Mouse (Mus musculus) heart, embryonic 14.5 days (tissue): Measurements from ENCODE around the gene Ttll9. TPM values are rescaled to one million over a fixed set of nuclear protein-coding genes. Genes with fewer than 3 reads are reported as not detected.

ENCODE experiments used
- ATAC-seq: fragments of 200-750 bp; cut with Nextera tagmentation; 2 replicates; pipeline ENCODE4 v1.8.0; 2017; ENCODE audit warnings: low read depth, moderate TSS enrichment; ENCODE audit not compliant: insufficient number of reproducible peaks, insufficient read depth, low FRiP score
- H3K27ac ChIP-seq, 2 experiments: fragments of 200-500 bp in 1 of 2; fragments of 300-500 bp in 1 of 2; sonication (generic) in 1 of 2; replicated peaks in 1 of 2; 2 replicates each; pipeline ENCODE4 v1.5.1; 2012 to 2014; ENCODE audit warnings: low read depth in 2 of 2, low read length in 2 of 2, control low read depth in 1 of 2, mild to moderate bottlenecking in 1 of 2, mixed read lengths in 1 of 2; ENCODE audit not compliant: control insufficient read depth in 1 of 2, insufficient read depth in 1 of 2
- H3K27me3 ChIP-seq: fragments of 300-500 bp; sonication (generic); 2 replicates; pipeline ENCODE4 v1.6.1; 2014; ENCODE audit warnings: mild to moderate bottlenecking, low read length, control low read depth; ENCODE audit not compliant: control insufficient read depth, insufficient read depth
- H3K36me3 ChIP-seq: fragments of 300-500 bp; sonication (generic); 2 replicates; pipeline ENCODE4 v1.6.1; 2014; ENCODE audit warnings: mild to moderate bottlenecking, control low read depth, low read length, mixed read lengths; ENCODE audit not compliant: control insufficient read depth, insufficient read depth
- H3K4me1 ChIP-seq, 2 experiments: fragments of 200-500 bp in 1 of 2; fragments of 300-500 bp in 1 of 2; sonication (generic) in 1 of 2; 2 replicates each; pipeline ENCODE4 v1.6.1; 2012 to 2014; ENCODE audit warnings: low read length in 2 of 2, control low read depth in 1 of 2, mixed read lengths in 1 of 2; ENCODE audit not compliant: control insufficient read depth in 2 of 2, insufficient read depth in 2 of 2
- H3K4me2 ChIP-seq: fragments of 300-500 bp; sonication (generic); 2 replicates; pipeline ENCODE4 v1.6.1; 2014; ENCODE audit warnings: mild to moderate bottlenecking, low read length
- H3K4me3 ChIP-seq, 2 experiments: fragments of 200-500 bp in 1 of 2; fragments of 300-500 bp in 1 of 2; sonication (generic) in 1 of 2; 2 replicates each; pipeline ENCODE4 v1.5.1; 2012 to 2014; ENCODE audit warnings: low read length in 2 of 2, mild to moderate bottlenecking in 2 of 2, control low read depth in 1 of 2, low read depth in 1 of 2, moderate library complexity in 1 of 2; ENCODE audit not compliant: control insufficient read depth in 1 of 2, insufficient read depth in 1 of 2
- H3K9ac ChIP-seq: fragments of 300-500 bp; sonication (generic); 2 replicates; pipeline ENCODE4 v1.6.1; 2014; ENCODE audit warnings: mild to moderate bottlenecking, low read length
- H3K9me3 ChIP-seq: fragments of 300-500 bp; sonication (generic); 2 replicates; pipeline ENCODE4 v1.6.1; 2016; ENCODE audit warnings: low read length, control low read depth; ENCODE audit not compliant: control insufficient read depth
- WGBS: fragments of 180-500 bp; shearing (Covaris S2); extraction: QIAGEN DNeasy Blood & Tissue Kit; methylation state at CpG from one replicate; pipeline ENCODE4 v1.1.7; 2014; 5-methylcytosine and 5-hydroxymethylcytosine counted together
- polyA plus RNA-seq: library from polyadenylated mRNA; unstranded; fragments of >200 nt; fragmentation: Nextera tagmentation; extraction: Ambion mirVana; gene quantifications from 2 replicates; pipeline ENCODE4 v1.2.1, GENCODE M21; 2014

Gene Ttll9
- polyA plus RNA-seq, 1 experiment from 2014 or later, result 0.30 TPM

- H3K36me3 ChIP-seq, result no peaks in the 10 kb centered on the region
- H3K4me3 ChIP-seq, result no peak overlapping the region
- ATAC-seq, result no peak
- WGBS, result 46% methylated on average over 3 of the region's 3 CpGs
- H3K9me3 ChIP-seq, result no peaks in the 10 kb centered on the region
- H3K4me1 ChIP-seq, result no peaks in the 10 kb centered on the region; a peak in 1 of 4 replicates
- no peak overlapping the region for H3K27ac ChIP-seq
- no peaks in the 10 kb centered on the region for H3K27me3 ChIP-seq
- no peak overlapping the region for H3K9ac ChIP-seq
- no peak overlapping the region for H3K4me2 ChIP-seq
These were observed 81.6 kb downstream of the Ttll9 start for GRCm38 (mm10) chr2:153043886-153044285.

- H3K9ac ChIP-seq, result no peak overlapping the region
- H3K27me3 ChIP-seq, result peaks cover 3% of the 10 kb centered on the region
- WGBS, result 32% methylated on average over 8 of the region's 8 CpGs
- no peak overlapping the region for H3K4me3 ChIP-seq
- ATAC-seq, result no peak
- no peak overlapping the region for H3K27ac ChIP-seq
- H3K4me1 ChIP-seq, result no peaks in the 10 kb centered on the region; a peak in 1 of 4 replicates
- H3K4me2 ChIP-seq, result no peak overlapping the region
- no peaks in the 10 kb centered on the region for H3K36me3 ChIP-seq
- no peaks in the 10 kb centered on the region for H3K9me3 ChIP-seq
These were observed 83.6 kb downstream of the Ttll9 start for GRCm38 (mm10) chr2:153045884-153046299.

- H3K4me2 ChIP-seq, result no peak overlapping the region
- no peaks in the 10 kb centered on the region; a peak in 1 of 4 replicates for H3K4me1 ChIP-seq
- ATAC-seq, result no peak
- H3K9me3 ChIP-seq, result no peaks in the 10 kb centered on the region
- no peak overlapping the region for H3K9ac ChIP-seq
- H3K4me3 ChIP-seq, result no peak overlapping the region
- H3K36me3 ChIP-seq, result no peaks in the 10 kb centered on the region
- no peak overlapping the region for H3K27ac ChIP-seq
- peaks cover 24% of the 10 kb centered on the region for H3K27me3 ChIP-seq
- 33% methylated on average over 17 of the region's 17 CpGs for WGBS
These were observed 85.7 kb downstream of the Ttll9 start for GRCm38 (mm10) chr2:153047828-153048465.

DNA sequence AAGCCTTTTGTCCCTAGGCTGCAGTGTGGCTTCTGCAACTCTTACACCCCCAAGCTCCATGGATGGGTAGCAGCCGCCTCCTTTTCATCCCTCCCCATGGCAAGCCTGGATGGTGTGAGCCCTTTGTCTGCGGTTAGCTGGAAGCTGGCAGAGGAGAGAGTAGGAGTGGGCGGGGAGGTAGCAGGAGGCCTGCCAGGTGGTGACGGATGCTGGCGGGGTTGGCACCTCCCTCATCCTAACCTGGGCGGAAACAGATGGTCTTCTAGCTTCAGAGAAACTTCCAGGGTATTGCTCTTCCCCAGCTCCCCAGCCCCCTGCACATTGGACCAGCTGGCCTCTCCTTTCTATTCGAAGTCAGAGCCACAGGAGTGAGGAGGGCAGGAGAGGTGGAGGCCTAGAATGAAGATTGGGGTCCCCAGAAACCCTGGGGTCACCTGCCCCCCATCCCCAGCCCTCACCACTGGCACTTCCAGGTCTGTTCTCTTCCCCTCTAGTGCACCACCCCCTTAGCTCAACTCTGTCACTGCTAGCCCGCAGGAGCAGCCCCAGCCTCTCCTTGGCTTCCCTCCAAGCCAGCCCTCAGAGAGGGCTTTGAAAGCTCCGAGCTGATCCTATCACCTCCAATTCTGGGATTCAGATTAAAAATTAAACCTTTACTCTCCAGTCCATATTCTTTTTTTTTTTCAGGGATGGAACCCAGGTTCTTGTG, 87.2 kb downstream of the Ttll9 start:
- Histone ChIP-seq H3K27me3 (peaks cover 38% of the 10 kb centered on the region), H3K27ac (no peak overlapping the region), H3K9me3 (no peaks in the 10 kb centered on the region), H3K4me3 (no peak overlapping the region), H3K4me1 (no peaks in the 10 kb centered on the region; a peak in 1 of 4 replicates), H3K36me3 (no peaks in the 10 kb centered on the region), H3K4me2 (no peak overlapping the region), H3K9ac (no peak overlapping the region)
- WGBS, result 36% methylated on average over 9 of the region's 9 CpGs
- no peak for ATAC-seq

GRCm38 (mm10) chr2:153049997-153050358, 87.7 kb downstream of the Ttll9 start:
- H3K36me3 ChIP-seq, result no peaks in the 10 kb centered on the region
- WGBS, result 75% methylated on average over 4 of the region's 4 CpGs
- H3K9me3 ChIP-seq, result no peaks in the 10 kb centered on the region
- H3K9ac ChIP-seq, result no peak overlapping the region
- no peak overlapping the region for H3K4me2 ChIP-seq
- H3K27me3 ChIP-seq, result peaks cover 43% of the 10 kb centered on the region
- H3K4me1 ChIP-seq, result no peaks in the 10 kb centered on the region; a peak in 1 of 4 replicates
- no peak overlapping the region for H3K4me3 ChIP-seq
- H3K27ac ChIP-seq, result no peak overlapping the region
- ATAC-seq, result no peak

DNA sequence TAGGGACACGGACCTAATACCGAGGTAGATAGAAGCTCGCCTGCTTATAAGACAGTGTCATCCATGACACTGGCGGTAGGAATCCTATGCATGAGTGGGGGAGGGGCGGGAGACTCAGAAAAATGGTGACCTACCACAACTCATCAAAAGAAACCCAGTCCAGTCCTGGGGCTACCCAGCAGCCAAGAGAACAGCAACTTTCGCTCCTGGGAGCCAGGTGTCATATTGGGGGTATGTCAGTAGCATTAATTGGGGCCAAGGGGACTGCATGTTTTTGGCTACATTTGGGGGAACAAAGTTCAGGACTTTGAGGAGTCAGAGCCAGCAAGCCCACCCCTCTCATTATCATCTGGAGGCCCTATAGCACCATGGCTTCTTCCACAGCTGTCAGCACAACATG, 88.8 kb downstream of the Ttll9 start:
- H3K36me3 ChIP-seq, result no peaks in the 10 kb centered on the region
- H3K9ac ChIP-seq, result no peak overlapping the region
- no peaks in the 10 kb centered on the region for H3K9me3 ChIP-seq
- H3K4me3 ChIP-seq, result no peak overlapping the region
- peaks cover 44% of the 10 kb centered on the region for H3K27me3 ChIP-seq
- no peak overlapping the region for H3K4me2 ChIP-seq
- no peaks in the 10 kb centered on the region; a peak in 1 of 4 replicates for H3K4me1 ChIP-seq
- WGBS, result 72% methylated on average over 6 of the region's 6 CpGs
- no peak overlapping the region for H3K27ac ChIP-seq
- ATAC-seq, result no peak

DNA sequence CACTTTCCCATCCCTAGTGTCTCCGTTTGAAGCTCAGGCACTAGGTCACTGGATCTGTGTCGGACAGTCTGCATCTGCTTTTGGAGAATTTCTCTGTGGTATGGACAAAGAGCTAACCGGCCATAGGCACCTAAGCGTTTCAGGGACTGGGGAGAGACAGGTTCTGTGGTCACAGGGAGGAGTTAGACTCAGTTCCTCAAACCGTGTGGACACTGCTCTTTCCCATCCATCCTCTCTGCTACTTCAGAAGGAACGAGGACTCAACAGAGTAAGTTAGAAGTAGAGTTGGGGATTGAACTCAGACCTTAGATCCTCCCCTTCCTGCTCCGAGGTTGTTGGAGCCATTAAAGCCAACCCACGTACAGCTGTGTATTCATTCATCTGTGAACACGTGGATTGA, 89.3 kb downstream of the Ttll9 start:
- Histone ChIP-seq H3K4me3 (no peak overlapping the region), H3K9me3 (no peaks in the 10 kb centered on the region), H3K4me1 (no peaks in the 10 kb centered on the region; a peak in 1 of 4 replicates), H3K27me3 (peaks cover 44% of the 10 kb centered on the region), H3K27ac (no peak overlapping the region), H3K36me3 (no peaks in the 10 kb centered on the region), H3K9ac (no peak overlapping the region), H3K4me2 (no peak overlapping the region)
- 75% methylated on average over 9 of the region's 9 CpGs for WGBS
- ATAC-seq, result no peak
